Mouse (Mus musculus): Measurements from ENCODE around the gene Gm364.

DNA sequence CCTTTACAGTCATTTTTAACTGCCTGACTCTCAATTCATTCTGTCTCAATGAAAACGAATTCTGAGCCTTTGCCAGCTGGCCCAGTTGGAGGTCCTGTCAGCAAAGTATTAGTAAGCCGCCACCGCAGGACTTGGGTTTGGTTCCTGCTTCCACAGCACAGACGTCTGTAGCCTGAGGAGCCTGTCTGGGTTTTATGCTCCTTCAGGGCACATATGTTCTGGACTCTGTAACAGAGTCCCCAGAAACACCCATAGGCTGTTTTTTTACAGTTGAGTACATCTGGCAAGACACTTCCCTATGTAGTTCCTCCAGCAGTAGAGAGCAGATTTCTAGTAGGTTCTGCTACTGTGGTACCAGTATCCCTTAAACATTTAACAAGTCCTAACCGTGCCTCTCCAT, 28.0 kb upstream of the Gm364 start:
- TF ChIP-seq CTCF (IDR thresholded peaks at IDR 0.05; ENCODE audit: extremely low read depth, insufficient read depth, low read length): no peak
- no peak for TF ChIP-seq POLR2A (IDR thresholded peaks at IDR 0.05; ENCODE audit: extremely low read depth, insufficient read depth, low read length)

Data from cortical plate, adult 2 months (tissue).